Mouse (Mus musculus): ENCODE data around the gene Myo1c. TPM values are rescaled to one million over a fixed set of nuclear protein-coding genes. Genes with fewer than 3 reads are reported as not detected.

The Myo1c gene
- polyA plus RNA-seq, 1 experiment from 2014 or later = 47.5 TPM

DNA sequence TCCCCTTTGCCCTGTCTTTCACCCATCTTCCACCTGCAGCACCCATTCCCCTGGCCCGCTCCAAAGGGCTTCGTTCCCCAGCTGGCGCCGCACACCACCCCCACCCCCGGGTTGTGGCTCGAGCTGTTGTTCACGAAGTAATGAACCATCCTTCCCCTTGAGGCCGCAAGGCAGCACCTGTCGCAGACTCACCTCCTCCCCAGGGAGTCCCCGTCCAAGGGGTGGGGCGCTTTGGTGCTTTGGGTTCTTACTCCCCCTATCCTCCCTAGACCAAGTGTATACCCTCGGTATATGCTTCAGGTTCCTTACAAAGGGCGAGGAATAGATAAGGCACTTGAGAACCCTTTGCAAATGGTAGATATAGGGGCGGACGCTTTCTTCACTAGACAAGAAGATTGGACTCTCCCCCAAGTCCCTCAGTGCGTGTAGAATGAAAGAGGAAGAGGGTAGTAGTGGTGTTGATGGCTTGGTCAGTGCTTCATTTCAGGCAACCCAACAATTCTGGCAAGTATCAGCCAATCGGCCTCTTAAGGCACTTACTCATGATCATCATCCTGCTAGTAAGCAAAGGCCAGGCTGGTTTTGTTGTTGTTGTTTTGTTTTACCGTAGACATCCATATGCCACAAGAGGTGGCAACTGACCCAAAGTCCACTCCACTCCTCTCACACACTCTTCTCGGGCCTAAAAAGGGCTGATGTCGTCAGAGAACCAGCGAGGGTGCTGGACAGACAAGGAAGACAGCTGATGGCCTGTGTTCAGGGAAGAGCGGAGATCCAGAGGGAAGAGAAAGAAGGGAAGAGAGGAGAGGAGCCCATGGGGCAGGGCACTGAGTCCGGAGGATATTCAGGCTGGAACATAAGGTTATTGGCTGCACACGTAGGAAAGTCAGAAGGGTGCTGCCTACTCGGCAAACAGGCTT, 4.4 kb downstream of the Myo1c start:
- no peaks in the 10 kb centered on the region for H3K9me3 ChIP-seq (ENCODE audit: control insufficient read depth, low read length)
- peak overlapping the region; percentile 46 to 83 for H3K4me3 ChIP-seq (ENCODE audit: control insufficient read depth in 1 of 2, insufficient read depth in 1 of 2, low read depth in 1 of 2, low read length in 2 of 2)
- peaks cover 28% of the 10 kb centered on the region for H3K36me3 ChIP-seq (ENCODE audit: control insufficient read depth, insufficient read depth, low read length)
- peak overlapping the region; percentile 87 to 90 for H3K27ac ChIP-seq (replicated peaks in 1 of 2; ENCODE audit: control insufficient read depth in 1 of 2, insufficient read depth in 1 of 2, low read depth in 2 of 2, low read length in 2 of 2)
- peaks cover 38 to 55% of the 10 kb centered on the region in 2 experiments for H3K4me1 ChIP-seq (ENCODE audit: control insufficient read depth in 2 of 2, insufficient read depth in 2 of 2, low read length in 2 of 2)
- ATAC-seq (ENCODE audit: insufficient number of reproducible peaks, insufficient read depth, low FRiP score, low read depth) = no peak
- peak overlapping the region; percentile 85 for H3K4me2 ChIP-seq (ENCODE audit: low read length)
- peak overlapping the region; percentile 92 for H3K9ac ChIP-seq (ENCODE audit: low read length)
- WGBS = 32% methylated on average over 25 of the region's 25 CpGs
- no peaks in the 10 kb centered on the region for H3K27me3 ChIP-seq (ENCODE audit: control insufficient read depth, insufficient read depth, low read length)

DNA sequence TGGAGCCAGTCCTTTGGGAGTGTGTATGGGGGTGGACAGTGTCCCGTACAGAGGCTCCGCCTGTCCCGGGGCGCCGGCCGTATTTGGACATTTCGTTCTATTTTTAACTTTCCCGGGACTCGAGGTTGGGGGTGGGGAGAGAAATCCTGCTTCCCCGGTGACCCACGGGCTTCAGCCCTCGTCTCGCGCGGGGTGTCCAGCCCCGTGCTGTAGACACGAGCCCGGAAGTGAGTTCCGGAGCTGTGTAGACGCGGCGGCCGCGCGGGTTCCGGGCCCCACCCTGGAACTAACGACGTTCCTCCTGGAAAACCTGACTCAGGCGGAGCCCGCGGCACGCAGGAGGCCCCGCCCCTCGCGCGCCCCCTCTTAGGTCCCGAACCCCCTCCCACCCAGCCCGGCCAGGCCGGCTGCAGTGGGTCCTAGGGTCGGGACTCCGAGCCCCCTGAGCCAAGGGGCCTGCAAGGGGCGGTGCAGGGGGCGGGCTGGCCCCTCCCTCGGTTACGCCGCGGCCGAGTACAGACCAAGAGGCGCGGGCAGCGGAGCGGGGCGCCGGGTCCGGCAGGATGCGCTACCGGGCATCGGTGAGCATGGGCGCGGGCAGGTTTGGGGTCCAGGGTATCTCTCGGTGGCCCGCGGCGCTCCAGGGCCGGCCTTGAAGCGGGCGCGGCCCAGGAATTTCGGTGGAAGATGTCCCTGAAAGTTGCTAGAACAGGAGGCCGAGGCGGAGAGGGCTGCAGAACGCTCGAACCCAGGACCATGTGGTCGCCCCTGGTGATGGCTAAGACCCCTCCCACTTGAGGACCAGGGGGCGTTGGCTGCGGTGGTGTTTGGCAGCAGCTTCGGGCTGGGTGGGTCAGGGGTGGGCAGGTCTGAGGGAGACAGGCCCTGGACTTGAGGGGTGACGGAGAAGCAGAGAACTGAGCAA, 5.6 kb downstream of the Myo1c start:
- H3K36me3 ChIP-seq (ENCODE audit: control insufficient read depth, insufficient read depth, low read length) = peaks cover 39% of the 10 kb centered on the region
- H3K9me3 ChIP-seq (ENCODE audit: control insufficient read depth, low read length) = no peaks in the 10 kb centered on the region
- peak overlapping the region; percentile 87 to 90 for H3K27ac ChIP-seq (replicated peaks in 1 of 2; ENCODE audit: control insufficient read depth in 1 of 2, insufficient read depth in 1 of 2, low read depth in 2 of 2, low read length in 2 of 2)
- no peaks in the 10 kb centered on the region for H3K27me3 ChIP-seq (ENCODE audit: control insufficient read depth, insufficient read depth, low read length)
- H3K4me3 ChIP-seq (ENCODE audit: control insufficient read depth in 1 of 2, insufficient read depth in 1 of 2, low read depth in 1 of 2, low read length in 2 of 2) = peak overlapping the region; percentile 46 to 83
- H3K4me2 ChIP-seq (ENCODE audit: low read length) = peak overlapping the region; percentile 85
- peak overlapping the region; percentile 92 for H3K9ac ChIP-seq (ENCODE audit: low read length)
- H3K4me1 ChIP-seq (ENCODE audit: control insufficient read depth in 2 of 2, insufficient read depth in 2 of 2, low read length in 2 of 2) = peaks cover 35 to 49% of the 10 kb centered on the region in 2 experiments
- WGBS = under 1% methylated on average over 72 of the region's 78 CpGs
- ATAC-seq (ENCODE audit: insufficient number of reproducible peaks, insufficient read depth, low FRiP score, low read depth) = peak; percentile 64

DNA sequence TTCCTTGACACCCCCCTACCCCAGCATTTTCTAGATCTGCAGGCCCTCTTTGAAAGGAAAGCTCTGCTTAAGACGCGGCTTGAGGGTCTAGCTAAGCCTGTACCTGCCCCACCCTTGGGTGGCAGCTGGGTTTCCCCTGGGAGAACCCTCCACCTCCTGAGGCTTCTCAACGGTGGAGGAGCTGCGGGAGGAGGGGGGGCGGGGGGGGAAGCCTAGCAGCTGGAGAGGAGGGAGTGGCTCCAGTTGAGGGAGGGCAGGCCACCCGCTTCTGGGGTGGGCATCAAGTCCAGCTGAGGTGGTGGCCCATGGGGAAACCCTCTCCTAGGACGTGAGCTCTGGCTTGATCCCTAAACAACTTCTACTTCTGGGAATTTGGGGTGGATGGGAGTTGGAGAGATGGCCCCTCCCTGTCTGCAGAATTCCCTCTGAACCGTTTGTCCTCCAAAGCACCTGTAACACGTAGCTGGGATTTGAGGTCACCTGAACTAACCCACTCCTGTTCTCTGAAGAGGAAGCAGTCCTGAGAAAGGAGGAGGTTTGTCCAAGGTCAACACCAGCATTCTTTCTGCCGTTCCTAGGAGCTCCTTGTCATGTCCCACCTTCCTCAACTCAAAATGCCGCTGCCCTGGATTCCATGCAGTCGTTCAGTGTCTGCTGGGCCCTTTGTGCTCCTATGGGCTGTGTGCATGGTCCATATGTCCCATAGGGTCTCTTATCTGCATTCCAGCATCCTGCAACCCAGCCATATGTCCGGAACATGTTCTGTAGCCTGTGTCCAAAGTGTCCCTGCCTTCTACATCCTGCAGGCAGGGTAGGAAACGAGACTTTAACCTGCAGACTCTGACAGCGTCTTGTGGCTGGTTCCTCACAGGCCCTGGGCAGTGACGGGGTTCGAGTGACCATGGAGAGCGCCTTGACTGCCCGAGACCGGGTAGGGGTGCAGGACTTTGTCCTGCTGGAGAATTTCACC, 6.6 kb downstream of the Myo1c start:
- H3K4me3 ChIP-seq (ENCODE audit: control insufficient read depth in 1 of 2, insufficient read depth in 1 of 2, low read depth in 1 of 2, low read length in 2 of 2) = peak overlapping the region; percentile 46 to 83
- 36% methylated on average over 20 of the region's 20 CpGs for WGBS
- H3K9me3 ChIP-seq (ENCODE audit: control insufficient read depth, low read length) = no peaks in the 10 kb centered on the region
- H3K9ac ChIP-seq (ENCODE audit: low read length) = peak overlapping the region; percentile 92
- no peak for ATAC-seq (ENCODE audit: insufficient number of reproducible peaks, insufficient read depth, low FRiP score, low read depth)
- H3K27ac ChIP-seq (replicated peaks in 1 of 2; ENCODE audit: control insufficient read depth in 1 of 2, insufficient read depth in 1 of 2, low read depth in 2 of 2, low read length in 2 of 2) = peak overlapping the region; percentile 87 to 90; a peak in 3 of 4 replicates
- H3K36me3 ChIP-seq (ENCODE audit: control insufficient read depth, insufficient read depth, low read length) = peaks cover 50% of the 10 kb centered on the region
- H3K4me1 ChIP-seq (ENCODE audit: control insufficient read depth in 2 of 2, insufficient read depth in 2 of 2, low read length in 2 of 2) = peaks cover 34 to 46% of the 10 kb centered on the region in 2 experiments
- H3K27me3 ChIP-seq (ENCODE audit: control insufficient read depth, insufficient read depth, low read length) = no peaks in the 10 kb centered on the region
- H3K4me2 ChIP-seq (ENCODE audit: low read length) = peak overlapping the region; percentile 85

DNA sequence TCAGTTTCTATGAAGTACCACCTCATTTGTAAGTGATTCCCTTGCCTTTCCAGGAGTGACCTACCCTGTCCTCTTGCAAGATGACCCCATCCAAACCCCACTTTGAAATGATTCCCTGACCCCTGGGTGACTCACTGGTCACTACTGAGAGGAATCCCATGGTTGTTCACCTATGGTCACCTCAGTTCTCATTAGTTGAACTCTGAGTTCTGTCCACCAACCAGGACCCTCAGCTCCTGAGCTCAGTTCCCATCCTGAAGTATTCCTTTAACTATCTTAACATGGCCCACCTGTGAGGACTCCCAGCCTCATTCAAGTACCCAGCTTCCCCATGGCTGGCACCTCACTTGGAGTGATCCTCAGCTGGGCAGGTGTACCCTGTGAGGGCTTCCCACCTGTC, 7.5 kb downstream of the Myo1c start:
- Histone ChIP-seq H3K4me1 (ENCODE audit: control insufficient read depth in 2 of 2, insufficient read depth in 2 of 2, low read length in 2 of 2) (peaks cover 26 to 40% of the 10 kb centered on the region in 2 experiments), H3K36me3 (ENCODE audit: control insufficient read depth, insufficient read depth, low read length) (peaks cover 59% of the 10 kb centered on the region), H3K27ac (replicated peaks in 1 of 2; ENCODE audit: control insufficient read depth in 1 of 2, insufficient read depth in 1 of 2, low read depth in 2 of 2, low read length in 2 of 2) (no peak overlapping the region), H3K27me3 (ENCODE audit: control insufficient read depth, insufficient read depth, low read length) (no peaks in the 10 kb centered on the region), H3K4me3 (ENCODE audit: control insufficient read depth in 1 of 2, insufficient read depth in 1 of 2, low read depth in 1 of 2, low read length in 2 of 2) (no peak overlapping the region), H3K4me2 (ENCODE audit: low read length) (no peak overlapping the region), H3K9ac (ENCODE audit: low read length) (no peak overlapping the region), H3K9me3 (ENCODE audit: control insufficient read depth, low read length) (no peaks in the 10 kb centered on the region)
- ATAC-seq (ENCODE audit: insufficient number of reproducible peaks, insufficient read depth, low FRiP score, low read depth) = no peak

DNA sequence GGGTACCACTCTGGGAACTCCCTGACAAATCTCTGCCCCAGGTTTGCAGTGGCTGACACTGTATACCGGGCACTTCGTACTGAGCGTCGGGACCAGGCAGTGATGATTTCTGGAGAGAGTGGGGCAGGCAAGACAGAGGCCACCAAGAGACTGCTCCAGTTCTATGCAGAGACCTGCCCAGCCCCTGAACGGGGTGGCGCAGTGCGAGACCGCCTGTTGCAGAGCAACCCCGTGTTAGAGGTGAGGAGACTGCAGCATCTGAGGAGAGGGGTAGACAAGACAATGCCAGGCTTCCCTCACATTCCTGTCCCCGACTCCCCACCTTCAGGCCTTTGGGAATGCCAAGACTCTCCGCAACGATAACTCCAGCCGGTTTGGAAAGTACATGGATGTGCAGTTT, 8.0 kb downstream of the Myo1c start:
- ATAC-seq (ENCODE audit: insufficient number of reproducible peaks, insufficient read depth, low FRiP score, low read depth) = no peak
- no peak overlapping the region for H3K4me3 ChIP-seq (ENCODE audit: control insufficient read depth in 1 of 2, insufficient read depth in 1 of 2, low read depth in 1 of 2, low read length in 2 of 2)
- no peaks in the 10 kb centered on the region for H3K9me3 ChIP-seq (ENCODE audit: control insufficient read depth, low read length)
- H3K27me3 ChIP-seq (ENCODE audit: control insufficient read depth, insufficient read depth, low read length) = no peaks in the 10 kb centered on the region
- peaks cover 23 to 35% of the 10 kb centered on the region in 2 experiments for H3K4me1 ChIP-seq (ENCODE audit: control insufficient read depth in 2 of 2, insufficient read depth in 2 of 2, low read length in 2 of 2)
- H3K4me2 ChIP-seq (ENCODE audit: low read length) = no peak overlapping the region
- H3K27ac ChIP-seq (replicated peaks in 1 of 2; ENCODE audit: control insufficient read depth in 1 of 2, insufficient read depth in 1 of 2, low read depth in 2 of 2, low read length in 2 of 2) = no peak overlapping the region
- WGBS = 94% methylated on average over 13 of the region's 13 CpGs
- peaks cover 64% of the 10 kb centered on the region for H3K36me3 ChIP-seq (ENCODE audit: control insufficient read depth, insufficient read depth, low read length)
- H3K9ac ChIP-seq (ENCODE audit: low read length) = no peak overlapping the region

DNA sequence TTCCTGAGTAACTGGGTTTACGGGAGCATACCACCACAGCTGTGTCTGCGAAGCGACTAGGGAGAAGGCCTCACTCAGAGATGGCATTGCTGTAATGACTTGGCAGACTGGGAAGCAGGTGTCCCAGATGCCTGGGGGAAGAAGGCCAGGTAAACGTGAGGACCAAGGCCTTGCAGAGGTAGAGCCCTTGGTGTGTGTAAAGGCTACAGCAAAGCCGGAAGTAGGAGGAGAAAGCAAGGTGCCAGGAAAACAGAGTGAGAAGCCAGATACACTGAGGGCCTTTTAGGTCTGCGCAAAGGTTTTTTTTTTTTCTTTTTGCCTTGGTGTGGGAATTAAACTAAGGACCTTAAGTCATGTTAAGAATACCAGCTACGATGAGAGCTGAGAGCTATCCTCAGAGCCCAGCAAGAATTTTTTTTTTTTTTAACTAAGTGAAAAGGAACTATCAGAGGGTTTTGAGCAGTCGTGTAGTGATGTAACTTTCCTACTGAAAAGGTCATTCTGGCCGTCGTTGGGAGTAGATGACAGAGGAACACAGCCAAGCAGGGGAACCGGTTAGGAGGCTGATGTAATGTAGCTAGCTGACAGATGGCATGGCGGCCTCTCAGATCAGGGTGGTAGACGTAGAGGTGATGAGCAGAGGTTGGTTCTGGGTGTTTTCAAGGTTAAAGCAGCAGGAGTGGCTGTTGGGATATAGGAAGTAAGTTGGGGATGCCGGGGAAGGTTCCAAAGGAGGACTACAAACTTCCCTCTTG, 8.9 kb downstream of the Myo1c start:
- H3K9me3 ChIP-seq (ENCODE audit: control insufficient read depth, low read length) = no peaks in the 10 kb centered on the region
- H3K27me3 ChIP-seq (ENCODE audit: control insufficient read depth, insufficient read depth, low read length) = no peaks in the 10 kb centered on the region
- no peak overlapping the region; a peak in 1 of 4 replicates for H3K27ac ChIP-seq (replicated peaks in 1 of 2; ENCODE audit: control insufficient read depth in 1 of 2, insufficient read depth in 1 of 2, low read depth in 2 of 2, low read length in 2 of 2)
- 70% methylated on average over 14 of the region's 14 CpGs for WGBS
- H3K4me1 ChIP-seq (ENCODE audit: control insufficient read depth in 2 of 2, insufficient read depth in 2 of 2, low read length in 2 of 2) = peaks cover 21 to 27% of the 10 kb centered on the region in 2 experiments
- peaks cover 72% of the 10 kb centered on the region for H3K36me3 ChIP-seq (ENCODE audit: control insufficient read depth, insufficient read depth, low read length)
- ATAC-seq (ENCODE audit: insufficient number of reproducible peaks, insufficient read depth, low FRiP score, low read depth) = no peak
- no peak overlapping the region for H3K4me2 ChIP-seq (ENCODE audit: low read length)
- no peak overlapping the region for H3K9ac ChIP-seq (ENCODE audit: low read length)
- H3K4me3 ChIP-seq (ENCODE audit: control insufficient read depth in 1 of 2, insufficient read depth in 1 of 2, low read depth in 1 of 2, low read length in 2 of 2) = no peak overlapping the region
